Mouse (Mus musculus): Measurements from ENCODE around the gene Colgalt1. TPM values are rescaled to one million over a fixed set of nuclear protein-coding genes. Genes with fewer than 3 reads are reported as not detected.

The Colgalt1 gene
- polyA plus RNA-seq, 1 experiment from 2014 or later: 107 TPM

GRCm38 (mm10) chr8:71627265-71628099, 16.7 kb downstream of the Colgalt1 start:
- 0 out of 2 replicates have a peak, but pooled peaks cover 10% of the 10 kb centered on the region for H3K27me3 ChIP-seq (replicated peaks; ENCODE audit: control insufficient read depth, insufficient read depth, low read length)
- ATAC-seq (ENCODE audit: low read depth): 0 out of 2 replicates have a peak, but pooled peaks have one; percentile 4
- no peak overlapping the region for H3K4me2 ChIP-seq (ENCODE audit: low read depth, low read length)
- peaks cover 7% of the 10 kb centered on the region for H3K9me3 ChIP-seq (ENCODE audit: control insufficient read depth, low read length)
- H3K9ac ChIP-seq (ENCODE audit: low read depth, low read length): no peak overlapping the region
- H3K4me1 ChIP-seq (ENCODE audit: control insufficient read depth, insufficient read depth, low read length): peaks cover 23% of the 10 kb centered on the region
- no peak overlapping the region for H3K4me3 ChIP-seq (ENCODE audit: low read depth, low read length)
- 30% methylated on average over 9 of the region's 9 CpGs for WGBS
- H3K27ac ChIP-seq (replicated peaks; ENCODE audit: low read depth, low read length): 0 out of 2 replicates have a peak overlapping the region, but pooled peaks have one; percentile 75
- peaks cover 30% of the 10 kb centered on the region for H3K36me3 ChIP-seq (ENCODE audit: control insufficient read depth, insufficient read depth, low read length)
- peak; percentile 52 for DNase-seq (ENCODE audit: low spot score)

DNA sequence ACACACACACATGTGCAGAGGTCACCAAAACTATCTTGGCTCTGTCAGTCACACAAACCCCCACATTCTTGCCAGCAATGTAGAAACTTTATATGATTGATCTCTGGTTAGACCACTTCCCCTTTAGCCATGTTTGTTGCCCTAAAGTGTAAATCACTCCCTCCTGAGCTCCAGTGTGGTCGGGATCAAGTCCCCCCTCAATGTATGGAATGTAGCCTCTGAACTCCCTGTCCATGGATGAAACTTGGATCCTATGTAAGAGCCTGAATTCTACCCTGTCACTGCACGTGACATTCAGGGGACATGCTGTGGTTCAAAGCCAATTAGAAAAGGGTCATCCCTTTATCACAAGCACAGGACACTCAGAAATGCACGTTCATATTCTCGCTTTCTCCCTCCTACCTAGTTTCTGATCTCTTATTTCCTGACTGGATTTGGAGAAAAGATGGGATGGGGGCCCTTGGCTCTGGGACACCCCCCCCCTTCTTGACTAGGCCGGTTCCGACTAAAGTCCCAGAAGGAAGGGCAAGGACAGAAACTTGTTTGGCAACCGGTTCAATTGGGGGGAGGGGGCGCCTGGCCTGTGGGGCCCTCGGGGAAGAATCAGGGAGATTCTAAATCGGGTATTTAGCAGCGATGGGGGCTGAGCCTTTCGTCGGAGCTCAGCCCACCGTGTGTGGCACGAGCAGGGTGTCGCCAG, 17.7 kb downstream of the Colgalt1 start:
- Histone ChIP-seq H3K4me3 (ENCODE audit: low read depth, low read length) (peak overlapping the region; percentile 54), H3K4me2 (ENCODE audit: low read depth, low read length) (peak overlapping the region; percentile 93), H3K36me3 (ENCODE audit: control insufficient read depth, insufficient read depth, low read length) (peaks cover 20% of the 10 kb centered on the region), H3K9me3 (ENCODE audit: control insufficient read depth, low read length) (no peaks in the 10 kb centered on the region), H3K9ac (ENCODE audit: low read depth, low read length) (peak overlapping the region; percentile 74), H3K4me1 (ENCODE audit: control insufficient read depth, insufficient read depth, low read length) (peaks cover 23% of the 10 kb centered on the region), H3K27me3 (replicated peaks; ENCODE audit: control insufficient read depth, insufficient read depth, low read length) (peaks cover 10% of the 10 kb centered on the region; the same call in 1 of the 2 replicates), H3K27ac (replicated peaks; ENCODE audit: low read depth, low read length) (peak overlapping the region; percentile 75)
- no peak for ATAC-seq (ENCODE audit: low read depth)
- WGBS: 5% methylated on average over 16 of the region's 16 CpGs
- DNase-seq (ENCODE audit: low spot score): no peak

- DNase-seq (ENCODE audit: low spot score) (peak; percentile 95), ATAC-seq (ENCODE audit: low read depth) (peak; percentile 88)
- under 1% methylated on average over 41 of the region's 55 CpGs for WGBS
- Histone ChIP-seq H3K4me3 (ENCODE audit: low read depth, low read length) (peak overlapping the region; percentile 54), H3K4me2 (ENCODE audit: low read depth, low read length) (peak overlapping the region; percentile 93), H3K27ac (replicated peaks; ENCODE audit: low read depth, low read length) (peak overlapping the region; percentile 75), H3K9me3 (ENCODE audit: control insufficient read depth, low read length) (no peaks in the 10 kb centered on the region), H3K9ac (ENCODE audit: low read depth, low read length) (peak overlapping the region; percentile 74), H3K4me1 (ENCODE audit: control insufficient read depth, insufficient read depth, low read length) (peaks cover 23% of the 10 kb centered on the region), H3K27me3 (replicated peaks; ENCODE audit: control insufficient read depth, insufficient read depth, low read length) (peaks cover 16% of the 10 kb centered on the region), H3K36me3 (ENCODE audit: control insufficient read depth, insufficient read depth, low read length) (peaks cover 13% of the 10 kb centered on the region)
Observed at GRCm38 (mm10) chr8:71629096-71629697, 18.4 kb downstream of the Colgalt1 start.

DNA sequence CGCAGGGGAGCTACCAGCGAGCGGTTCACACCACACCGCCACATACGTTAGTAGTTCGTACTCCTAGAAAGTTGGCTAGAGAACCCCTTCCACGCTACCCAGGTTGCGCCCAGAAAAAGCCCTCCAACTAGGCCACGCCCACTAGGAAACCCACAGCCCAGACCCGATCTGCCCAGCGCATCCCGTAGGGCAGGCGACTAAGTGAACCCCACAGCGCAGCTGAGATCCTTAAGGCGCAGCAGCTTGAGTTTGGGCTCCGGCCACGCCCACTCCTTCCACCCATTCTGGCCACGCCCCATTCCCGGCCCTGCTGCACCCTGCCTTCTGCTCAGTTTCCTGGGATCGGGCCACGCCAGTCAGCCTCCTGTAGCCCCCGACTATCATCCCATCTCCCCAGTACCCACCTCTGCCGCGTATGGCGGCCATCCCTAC, 19.0 kb downstream of the Colgalt1 start:
- WGBS: 3% methylated on average over 23 of the region's 25 CpGs
- H3K27ac ChIP-seq (replicated peaks; ENCODE audit: low read depth, low read length): peak overlapping the region; percentile 75; the same call in 1 of the 2 replicates
- ATAC-seq (ENCODE audit: low read depth): peak; percentile 20; the same call in 1 of the 2 replicates

GRCm38 (mm10) chr8:71630761-71631160, 20.0 kb downstream of the Colgalt1 start:
- H3K36me3 ChIP-seq (ENCODE audit: control insufficient read depth, insufficient read depth, low read length): peaks cover 6% of the 10 kb centered on the region; the same call in 1 of the 2 replicates
- ATAC-seq (ENCODE audit: low read depth) (no peak), DNase-seq (ENCODE audit: low spot score) (no peak)
- no peak overlapping the region for H3K9ac ChIP-seq (ENCODE audit: low read depth, low read length)
- WGBS: 81% methylated on average over 6 of the region's 6 CpGs
- no peak overlapping the region for H3K4me3 ChIP-seq (ENCODE audit: low read depth, low read length)
- no peak overlapping the region for H3K4me2 ChIP-seq (ENCODE audit: low read depth, low read length)
- peaks cover 23% of the 10 kb centered on the region for H3K4me1 ChIP-seq (ENCODE audit: control insufficient read depth, insufficient read depth, low read length)
- no peaks in the 10 kb centered on the region for H3K9me3 ChIP-seq (ENCODE audit: control insufficient read depth, low read length)
- H3K27ac ChIP-seq (replicated peaks; ENCODE audit: low read depth, low read length): no peak overlapping the region
- H3K27me3 ChIP-seq (replicated peaks; ENCODE audit: control insufficient read depth, insufficient read depth, low read length): peaks cover 22% of the 10 kb centered on the region

More for the DNA sequence above, 19.0 kb downstream of the Colgalt1 start:
- Histone ChIP-seq H3K27me3 (replicated peaks; ENCODE audit: control insufficient read depth, insufficient read depth, low read length) (peaks cover 16% of the 10 kb centered on the region), H3K36me3 (ENCODE audit: control insufficient read depth, insufficient read depth, low read length) (peaks cover 8% of the 10 kb centered on the region; the same call in 1 of the 2 replicates), H3K4me1 (ENCODE audit: control insufficient read depth, insufficient read depth, low read length) (peaks cover 23% of the 10 kb centered on the region), H3K4me2 (ENCODE audit: low read depth, low read length) (peak overlapping the region; percentile 93), H3K9ac (ENCODE audit: low read depth, low read length) (peak overlapping the region; percentile 74), H3K9me3 (ENCODE audit: control insufficient read depth, low read length) (no peaks in the 10 kb centered on the region), H3K4me3 (ENCODE audit: low read depth, low read length) (peak overlapping the region; percentile 54)
- DNase-seq (ENCODE audit: low spot score): peak; percentile 75

DNA sequence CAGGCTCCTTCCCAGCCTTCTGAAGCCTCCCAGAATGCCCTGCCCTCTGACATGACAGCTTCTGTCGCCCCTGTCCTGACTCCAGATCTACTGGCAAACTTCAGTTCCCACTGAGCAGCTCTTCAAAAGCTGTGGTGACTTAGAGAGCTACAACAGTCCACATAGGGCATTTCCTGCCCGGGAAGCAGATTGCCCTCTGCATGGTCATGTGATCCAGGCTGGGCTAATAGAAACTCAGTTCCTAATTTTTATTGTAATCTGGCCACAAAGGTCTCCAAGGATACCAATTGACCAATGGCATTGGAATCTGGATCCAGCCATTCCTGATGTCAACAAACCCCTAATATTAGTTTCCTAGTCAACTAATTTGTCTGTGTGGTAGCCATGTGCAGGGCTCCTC, 21.1 kb downstream of the Colgalt1 start:
- Histone ChIP-seq H3K4me1 (ENCODE audit: control insufficient read depth, insufficient read depth, low read length) (peaks cover 23% of the 10 kb centered on the region), H3K27ac (replicated peaks; ENCODE audit: low read depth, low read length) (no peak overlapping the region), H3K9ac (ENCODE audit: low read depth, low read length) (no peak overlapping the region), H3K4me3 (ENCODE audit: low read depth, low read length) (no peak overlapping the region), H3K4me2 (ENCODE audit: low read depth, low read length) (no peak overlapping the region), H3K27me3 (replicated peaks; ENCODE audit: control insufficient read depth, insufficient read depth, low read length) (peaks cover 22% of the 10 kb centered on the region), H3K9me3 (ENCODE audit: control insufficient read depth, low read length) (no peaks in the 10 kb centered on the region), H3K36me3 (ENCODE audit: control insufficient read depth, insufficient read depth, low read length) (no peaks in the 10 kb centered on the region)
- ATAC-seq (ENCODE audit: low read depth): no peak
- WGBS: 63% methylated on average over 2 of the region's 2 CpGs
- DNase-seq (ENCODE audit: low spot score): no peak

GRCm38 (mm10) chr8:71633164-71633563, 22.4 kb downstream of the Colgalt1 start:
- Histone ChIP-seq H3K27ac (replicated peaks; ENCODE audit: low read depth, low read length) (no peak overlapping the region), H3K4me2 (ENCODE audit: low read depth, low read length) (no peak overlapping the region), H3K9ac (ENCODE audit: low read depth, low read length) (no peak overlapping the region), H3K9me3 (ENCODE audit: control insufficient read depth, low read length) (no peaks in the 10 kb centered on the region), H3K4me3 (ENCODE audit: low read depth, low read length) (no peak overlapping the region), H3K4me1 (ENCODE audit: control insufficient read depth, insufficient read depth, low read length) (peaks cover 15% of the 10 kb centered on the region), H3K27me3 (replicated peaks; ENCODE audit: control insufficient read depth, insufficient read depth, low read length) (peaks cover 22% of the 10 kb centered on the region), H3K36me3 (ENCODE audit: control insufficient read depth, insufficient read depth, low read length) (no peaks in the 10 kb centered on the region)
- WGBS: 20% methylated on average over 7 of the region's 22 CpGs
- DNase-seq (ENCODE audit: low spot score) (peak; percentile 16), ATAC-seq (ENCODE audit: low read depth) (no peak)

DNA sequence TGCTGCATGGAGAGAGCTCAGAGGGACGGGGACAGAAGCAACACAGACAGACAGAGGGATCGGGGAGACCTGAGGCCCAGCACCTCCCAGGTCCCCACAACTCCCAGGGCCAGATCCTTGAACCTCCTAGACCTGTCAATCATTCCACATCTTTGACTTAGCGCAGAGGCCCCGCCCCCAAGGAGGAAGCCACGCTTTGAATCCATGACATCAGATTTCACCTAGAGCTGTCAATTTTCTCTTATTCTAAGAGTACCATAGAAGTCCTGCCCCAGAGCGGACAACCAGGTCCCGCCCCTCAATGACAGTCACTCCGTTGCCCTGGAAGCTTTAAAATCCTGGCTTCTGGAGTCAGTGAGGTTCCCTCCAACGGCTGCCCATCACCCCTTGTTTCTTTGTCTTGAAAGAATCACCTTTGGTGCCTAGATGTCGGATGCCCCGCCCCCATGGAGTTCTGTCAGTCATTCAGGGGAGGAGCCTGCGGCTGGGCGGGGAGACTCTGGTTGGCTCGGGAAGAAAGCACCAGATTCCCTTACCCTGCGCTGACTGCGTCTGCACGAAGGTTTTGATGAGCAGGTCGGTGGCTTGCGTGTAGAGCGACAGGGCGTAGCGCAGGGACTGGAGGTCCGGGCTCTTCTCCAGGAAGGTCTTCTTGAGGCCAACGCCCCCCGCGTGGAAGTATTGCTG, 23.3 kb downstream of the Colgalt1 start:
- H3K4me1 ChIP-seq (ENCODE audit: control insufficient read depth, insufficient read depth, low read length): peaks cover 8% of the 10 kb centered on the region
- peak overlapping the region; percentile 20 for H3K4me3 ChIP-seq (ENCODE audit: low read depth, low read length)
- H3K9me3 ChIP-seq (ENCODE audit: control insufficient read depth, low read length): no peaks in the 10 kb centered on the region
- DNase-seq (ENCODE audit: low spot score) (peak; percentile 73), ATAC-seq (ENCODE audit: low read depth) (peak; percentile 54)
- peaks cover 22% of the 10 kb centered on the region for H3K27me3 ChIP-seq (replicated peaks; ENCODE audit: control insufficient read depth, insufficient read depth, low read length)
- WGBS: 3% methylated on average over 24 of the region's 26 CpGs
- peak overlapping the region; percentile 22; the same call in 1 of the 2 replicates for H3K9ac ChIP-seq (ENCODE audit: low read depth, low read length)
- H3K4me2 ChIP-seq (ENCODE audit: low read depth, low read length): peak overlapping the region; percentile 44
- no peak overlapping the region for H3K27ac ChIP-seq (replicated peaks; ENCODE audit: low read depth, low read length)
- H3K36me3 ChIP-seq (ENCODE audit: control insufficient read depth, insufficient read depth, low read length): no peaks in the 10 kb centered on the region

Measured in embryonic facial prominence, embryonic 14.5 days (tissue).